Mouse (Mus musculus): ENCODE measurements around the gene Banp. TPM values are rescaled to one million over a fixed set of nuclear protein-coding genes. Genes with fewer than 3 reads are reported as not detected.

Banp gene
- total RNA-seq, 2 experiments from 2014 or later = 32.7 to 61.0 TPM

- no peak for DNase-seq (ENCODE audit: low spot score in 2 of 2)
Measured at GRCm38 (mm10) chr8:122076183-122076842, 126.8 kb downstream of the Banp start.

GRCm38 (mm10) chr8:122078321-122078720 lies 128.8 kb downstream of the Banp start:
- no peak for TF ChIP-seq CTCF (conservative IDR thresholded peaks at IDR 0.05)
- H3K4me3 ChIP-seq = no peak overlapping the region
- H3K27ac ChIP-seq = no peak overlapping the region
- no peak for DNase-seq (ENCODE audit: low spot score in 2 of 2)

More at GRCm38 (mm10) chr8:122076183-122076842, 126.8 kb downstream of the Banp start:
- TF ChIP-seq CTCF (conservative IDR thresholded peaks at IDR 0.05) = no peak
- no peak overlapping the region for H3K4me3 ChIP-seq
- H3K27ac ChIP-seq = no peak overlapping the region

Small RNAs within 50 kb of the gene (microRNA-seq; reads per million reads assigned to microRNA genes)
- gene Mir7237 = 0.32 to 0.37 reads per million in 2 experiments

Other genes starting within 250 kb of the Banp start
- gene Jph3, start 220.1 kb upstream of the Banp start, total RNA-seq (2021) = 100 to 1,000 TPM; 318 to 346 TPM
- 10 to 100 TPM; 28.5 to 36.2 TPM for gene Klhdc4, start 120.2 kb upstream of the Banp start, total RNA-seq (2021)
- gene Slc7a5, start 42.1 kb upstream of the Banp start, total RNA-seq (2021) = 10 to 100 TPM; 66.5 to 68.7 TPM
- not detected for gene Car5a, start 4.8 kb upstream of the Banp start, total RNA-seq (2021)